Mouse (Mus musculus) left cerebral cortex, postnatal 14 days (tissue): ENCODE data around the gene Nelfe. TPM values are rescaled to one million over a fixed set of nuclear protein-coding genes. Genes with fewer than 3 reads are reported as not detected.

Source experiments
- DNase-seq, 2 experiments: peaks; one replicate each; pipeline ENCODE4 v3.0.0; 2021 to 2022; ENCODE audit warnings: low spot score in 2 of 2, mixed read lengths in 1 of 2
- intact Hi-C: fragments of 180-260 bp; cut with DNase I; formaldehyde crosslinking; loops from one replicate; pipeline ENCODE4 v1.15.1; 2025
- total RNA-seq, 2 experiments: library from RNA; stranded (reverse); gene quantifications; 2 replicates each; pipeline ENCODE4 v1.2.3; 2021

The Nelfe gene
- total RNA-seq, 2 experiments from 2014 or later, result 29.1 to 30.5 TPM

DNA sequence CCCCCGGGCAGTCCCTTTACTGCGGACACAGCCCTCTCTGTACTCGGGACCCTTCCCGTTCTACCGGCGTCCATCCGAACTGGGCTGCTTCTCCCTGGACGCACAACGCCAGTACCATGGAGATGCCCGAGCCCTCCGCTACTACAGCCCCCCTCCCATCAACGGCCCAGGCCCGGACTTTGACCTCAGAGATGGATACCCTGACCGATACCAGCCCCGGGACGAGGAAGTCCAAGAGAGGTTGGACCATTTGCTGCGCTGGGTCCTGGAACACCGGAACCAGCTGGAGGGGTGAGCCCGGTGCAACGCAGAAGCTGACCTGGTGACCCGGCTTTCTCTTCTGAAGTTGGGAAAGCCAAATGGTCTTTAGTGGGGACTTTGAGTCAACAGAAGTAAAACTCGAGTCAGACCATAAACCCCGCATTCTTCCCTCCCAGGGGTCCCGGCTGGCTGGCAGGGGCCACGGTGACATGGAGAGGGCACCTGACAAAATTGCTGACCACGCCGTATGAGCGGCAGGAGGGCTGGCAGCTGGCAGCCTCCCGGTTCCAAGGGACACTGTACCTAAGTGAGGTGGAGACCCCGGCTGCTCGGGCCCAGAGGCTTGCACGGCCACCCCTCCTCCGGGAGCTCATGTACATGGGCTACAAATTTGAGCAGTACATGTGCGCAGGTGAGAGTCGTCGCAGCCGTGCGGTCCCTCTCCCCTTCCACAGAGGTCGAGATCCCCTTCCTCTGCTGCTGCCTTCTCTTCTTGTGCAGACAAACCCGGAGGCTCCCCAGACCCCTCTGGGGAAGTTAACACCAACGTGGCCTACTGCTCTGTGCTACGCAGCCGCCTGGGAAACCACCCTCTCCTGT lies 12.5 kb upstream of the Nelfe start:
- intact Hi-C loops, result loop anchor here (2.0 to 5.0 kb wide), 2 partner anchors 13 to 185 kb away; partner anchors contain the start of genes Nelfe and Skiv2l
- peak in 1 of 2 experiments; percentile 14 for DNase-seq

DNA sequence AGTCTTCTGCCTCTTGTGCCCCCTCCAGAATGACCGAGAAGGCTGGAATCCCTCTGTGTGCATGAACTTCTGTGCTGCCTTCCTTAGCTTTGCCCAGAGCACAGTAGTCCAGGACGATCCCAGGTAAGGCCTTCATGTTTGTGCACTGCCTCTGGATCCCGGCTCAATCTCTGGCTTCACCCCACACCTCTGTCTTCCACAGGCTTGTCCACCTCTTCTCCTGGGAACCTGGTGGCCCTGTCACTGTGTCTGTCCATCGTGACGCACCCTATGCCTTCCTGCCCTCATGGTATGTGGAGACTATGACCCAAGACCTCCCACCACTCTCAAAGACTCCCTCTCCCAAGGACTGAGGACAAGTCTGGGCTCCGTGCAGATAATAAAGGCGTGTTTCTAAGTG lies 11.4 kb upstream of the Nelfe start:
- intact Hi-C loops, result loop anchor here (5.0 kb wide), 1 partner anchor 186 kb away; no protein-coding TSS in a partner anchor
- DNase-seq, result no peak

DNA sequence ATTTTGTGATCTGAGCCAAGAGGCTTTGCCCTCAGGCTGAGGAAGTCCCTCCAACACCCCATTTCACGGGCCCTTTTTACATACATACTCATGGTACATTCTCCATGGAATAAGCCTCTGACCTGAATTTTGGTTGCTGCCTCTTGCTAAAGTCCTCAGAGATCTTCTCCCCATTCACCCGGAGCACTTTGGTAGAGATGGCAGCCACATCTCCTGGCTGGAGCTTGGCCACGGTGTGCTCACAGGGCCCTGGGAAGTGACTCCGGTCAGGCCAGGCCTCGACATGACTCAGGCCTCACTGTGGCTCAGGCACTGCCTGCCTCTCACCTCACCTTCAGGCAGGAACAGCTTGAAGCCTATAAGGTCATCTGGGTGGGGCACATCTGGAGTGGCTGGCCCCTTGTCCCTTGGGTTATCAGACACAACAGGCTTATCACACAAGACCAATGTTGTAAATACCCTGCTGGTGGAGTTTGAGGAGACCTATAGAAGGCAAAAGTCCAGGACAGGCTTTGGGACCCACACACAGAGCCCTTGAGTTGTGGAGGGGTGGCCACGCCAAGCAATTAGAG lies 9.4 kb upstream of the Nelfe start:
- no peak for DNase-seq
- intact Hi-C loops, result no loop called here

DNA sequence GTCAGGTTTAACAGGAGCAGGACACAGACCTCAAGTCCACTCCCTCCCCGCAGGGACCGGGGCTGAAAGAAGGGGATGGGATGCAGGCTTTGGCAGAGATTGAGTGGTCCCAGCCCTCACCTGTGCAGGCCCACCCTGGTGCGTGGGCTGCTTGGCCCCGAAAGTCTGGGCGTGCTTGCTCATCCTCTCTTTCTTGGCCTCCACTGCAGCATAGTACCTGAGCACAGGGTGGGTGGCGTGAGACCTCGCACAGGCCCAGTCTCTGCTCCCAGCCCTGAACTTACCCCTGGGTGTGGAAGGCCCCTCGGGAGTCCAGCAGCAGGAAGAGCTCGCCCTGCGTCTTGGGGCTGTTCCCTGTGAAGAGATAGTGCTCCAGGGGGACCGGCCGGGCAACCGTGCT lies 5.3 kb upstream of the Nelfe start:
- DNase-seq, result no peak
- intact Hi-C loops, result no loop called here

DNA sequence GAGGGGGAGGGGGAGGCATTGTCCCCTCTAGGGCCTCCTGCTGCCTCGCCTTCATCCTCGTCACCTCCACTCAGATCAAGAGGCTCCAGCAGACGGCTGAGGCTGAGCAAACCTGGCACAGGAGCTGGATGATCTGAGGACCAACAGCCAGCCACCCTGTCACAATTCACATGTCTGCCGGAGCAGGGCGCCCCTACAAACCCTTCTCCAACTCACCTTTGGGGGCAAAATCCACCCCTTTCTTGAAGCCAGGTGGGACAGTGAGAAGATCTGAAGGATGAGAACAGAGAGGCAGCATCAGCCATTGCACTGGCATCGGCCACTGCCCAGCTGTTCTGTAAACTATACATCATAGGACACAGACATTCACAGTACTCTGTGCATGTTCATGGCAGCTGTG lies 3.0 kb upstream of the Nelfe start:
- intact Hi-C loops, result no loop called here
- DNase-seq, result no peak

DNA sequence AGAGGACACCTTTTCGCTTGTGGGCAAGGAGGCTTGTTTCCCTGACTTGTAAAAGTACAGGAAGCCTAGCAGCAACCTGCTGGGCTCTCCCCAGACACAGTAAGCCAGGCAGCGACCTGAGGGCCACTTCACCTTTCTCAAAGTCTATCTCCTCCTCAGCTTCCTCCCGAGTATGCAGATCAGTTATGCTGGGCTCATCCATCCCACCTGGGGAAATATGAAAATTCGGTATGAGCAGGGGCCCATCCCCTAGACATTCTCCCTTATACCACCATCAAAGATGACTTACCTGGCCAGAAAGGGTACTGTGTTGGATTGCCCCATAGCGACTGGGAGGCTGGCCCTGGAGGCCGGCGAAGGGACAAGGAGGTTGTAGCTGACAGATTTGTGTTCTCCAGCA lies 2.6 kb upstream of the Nelfe start:
- intact Hi-C loops, result no loop called here
- no peak for DNase-seq

DNA sequence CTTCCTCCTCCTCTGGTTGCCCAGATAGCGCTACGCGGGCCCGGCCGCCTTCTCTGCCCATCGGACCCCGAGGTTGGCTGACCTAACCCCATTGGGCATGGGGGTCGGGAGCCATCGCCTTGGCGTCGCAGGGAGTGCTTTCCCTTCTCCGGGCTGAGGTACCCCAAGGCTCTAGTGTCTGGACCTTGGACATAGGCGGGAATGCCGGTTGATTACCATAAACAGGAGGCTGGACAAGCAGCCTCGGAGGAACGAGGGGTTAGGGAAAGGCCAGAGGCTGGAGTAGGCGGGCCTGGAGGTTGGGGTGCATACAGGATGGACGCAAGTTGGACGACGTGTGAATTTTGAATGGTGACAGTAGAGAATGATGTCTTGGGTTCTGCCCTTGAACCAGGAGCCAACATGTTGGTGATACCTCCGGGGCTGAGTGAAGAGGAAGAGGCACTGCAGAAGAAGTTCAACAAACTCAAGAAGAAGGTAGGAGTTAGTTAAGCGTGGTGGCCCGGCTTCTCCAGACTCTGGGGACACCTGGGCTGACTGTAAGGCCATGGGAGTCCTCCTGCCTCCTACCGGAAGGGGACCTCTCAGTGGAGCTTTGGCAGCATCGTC lies 430 bp downstream of the Nelfe start:
- intact Hi-C loops, result loop anchor here (2.0 to 5.0 kb wide), 3 partner anchors 14 to 132 kb away; partner anchors contain the start of genes Dxo, Lsm2 and Stk19

DNA sequence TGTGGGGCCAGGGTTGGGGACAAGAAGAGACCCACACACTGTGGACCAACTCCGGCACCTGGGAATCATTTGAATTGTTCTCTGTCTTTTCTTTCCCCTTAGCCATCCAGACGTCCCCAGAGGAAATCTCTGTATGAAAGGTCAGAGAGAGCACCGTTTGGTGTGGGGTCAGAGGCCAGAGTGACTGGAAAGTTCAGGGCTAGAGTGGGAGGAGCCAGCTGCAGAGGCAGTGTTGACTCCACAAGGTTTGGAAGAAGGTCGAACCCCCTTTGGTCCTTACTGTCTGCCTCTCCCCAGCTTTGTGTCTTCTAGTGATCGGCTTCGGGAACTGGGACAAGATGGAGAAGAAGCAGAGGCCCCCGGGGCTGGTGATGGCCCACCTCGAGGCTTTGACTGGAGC lies 3.3 kb downstream of the Nelfe start:
- intact Hi-C loops, result loop anchor here (5.0 kb wide), 2 partner anchors 94 to 129 kb away; partner anchors contain the start of gene Lsm2
- no peak for DNase-seq

More for the DNA sequence above, 430 bp downstream of the Nelfe start:
- DNase-seq, result no peak

DNA sequence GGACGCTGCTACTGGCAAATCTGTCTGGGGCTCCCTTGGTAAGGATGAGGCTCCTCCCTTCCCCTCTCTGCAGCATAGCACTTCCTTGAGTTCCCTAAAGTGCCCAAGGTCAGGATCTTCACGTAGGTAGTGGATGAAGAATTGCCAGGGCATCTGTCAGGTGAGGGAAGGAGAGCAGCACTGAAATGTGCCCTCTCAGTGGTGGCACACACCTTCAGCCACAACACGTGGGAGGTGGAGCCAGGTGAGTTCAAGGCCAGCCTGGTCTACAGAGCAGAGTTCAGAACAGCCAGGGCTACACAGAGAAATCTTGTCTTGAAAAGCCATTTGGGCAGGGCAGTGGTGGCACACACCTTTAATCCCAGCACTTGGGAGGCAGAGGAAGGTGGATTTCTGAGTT lies 4.6 kb downstream of the Nelfe start:
- intact Hi-C loops, result loop anchor here (5.0 kb wide), 4 partner anchors 43 to 128 kb away; partner anchors contain the start of genes C2, Ehmt2, Lsm2 and Slc44a4
- no peak for DNase-seq

DNA sequence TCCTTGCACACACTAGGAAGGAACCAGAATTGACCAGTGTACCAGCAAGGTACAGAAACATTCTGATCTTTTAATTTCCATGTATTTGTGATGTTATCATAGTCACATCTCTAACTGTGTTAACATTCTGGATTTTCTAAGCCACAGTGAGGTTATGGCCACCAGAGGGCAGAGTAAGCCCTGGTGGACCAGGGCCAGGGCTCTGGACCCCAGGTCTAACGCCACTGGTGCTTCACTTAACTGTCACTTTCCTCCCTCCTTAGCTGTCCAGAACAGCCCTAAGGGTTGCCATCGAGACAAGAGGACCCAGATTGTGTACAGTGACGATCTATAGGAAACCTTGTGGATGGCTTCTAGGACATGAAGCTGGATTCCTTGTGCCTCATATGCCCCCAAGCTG lies 5.6 kb downstream of the Nelfe start:
- peak; percentile 26 to 35 for DNase-seq
- intact Hi-C loops, result loop anchor here (5.0 kb wide), 2 partner anchors 41 to 56 kb away; partner anchors contain the start of genes C2, Ehmt2 and Slc44a4

DNA sequence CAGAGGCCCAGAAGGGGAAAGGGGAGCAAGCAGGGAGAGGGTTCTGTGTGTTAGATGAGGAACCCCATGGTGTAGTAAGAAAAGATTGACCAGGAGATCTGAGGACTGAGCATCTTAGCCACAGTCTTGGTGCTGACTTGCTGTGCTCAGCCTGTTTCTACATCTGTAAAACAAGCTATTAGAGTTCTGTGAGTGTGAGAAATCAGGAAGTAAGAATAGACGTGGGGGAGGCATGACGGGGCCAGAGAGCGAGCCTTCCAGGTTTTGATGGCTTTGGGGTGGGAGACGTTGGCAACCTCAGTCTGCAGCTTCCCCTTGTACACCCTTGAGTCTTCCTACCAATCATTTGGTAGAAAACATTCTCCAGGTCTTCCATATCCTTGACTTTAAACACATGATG lies 8.5 kb downstream of the Nelfe start:
- DNase-seq, result no peak
- intact Hi-C loops, result loop anchor here (5.0 kb wide), 2 partner anchors 39 to 54 kb away; partner anchors contain the start of genes C2, Ehmt2 and Slc44a4

DNA sequence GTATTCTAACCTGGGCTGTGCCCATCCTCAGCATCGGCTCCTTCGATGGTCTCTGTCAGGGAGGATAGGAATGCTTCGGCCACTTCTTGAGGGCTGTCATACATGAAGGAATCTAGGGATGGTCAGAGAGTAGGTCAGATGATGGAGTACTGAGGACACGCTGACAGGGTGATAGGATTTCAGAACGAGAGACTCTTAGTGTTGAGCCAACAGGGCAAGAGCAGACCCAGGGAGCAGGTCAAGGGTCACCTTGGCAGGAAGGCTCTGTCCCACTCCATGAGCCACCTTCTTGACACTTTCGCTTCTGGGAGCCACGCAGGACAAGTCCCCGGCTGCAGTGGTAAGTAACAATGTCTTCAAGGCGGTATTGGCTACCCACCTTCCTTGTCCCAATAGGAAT lies 10.3 kb downstream of the Nelfe start:
- no peak for DNase-seq
- intact Hi-C loops, result no loop called here

DNA sequence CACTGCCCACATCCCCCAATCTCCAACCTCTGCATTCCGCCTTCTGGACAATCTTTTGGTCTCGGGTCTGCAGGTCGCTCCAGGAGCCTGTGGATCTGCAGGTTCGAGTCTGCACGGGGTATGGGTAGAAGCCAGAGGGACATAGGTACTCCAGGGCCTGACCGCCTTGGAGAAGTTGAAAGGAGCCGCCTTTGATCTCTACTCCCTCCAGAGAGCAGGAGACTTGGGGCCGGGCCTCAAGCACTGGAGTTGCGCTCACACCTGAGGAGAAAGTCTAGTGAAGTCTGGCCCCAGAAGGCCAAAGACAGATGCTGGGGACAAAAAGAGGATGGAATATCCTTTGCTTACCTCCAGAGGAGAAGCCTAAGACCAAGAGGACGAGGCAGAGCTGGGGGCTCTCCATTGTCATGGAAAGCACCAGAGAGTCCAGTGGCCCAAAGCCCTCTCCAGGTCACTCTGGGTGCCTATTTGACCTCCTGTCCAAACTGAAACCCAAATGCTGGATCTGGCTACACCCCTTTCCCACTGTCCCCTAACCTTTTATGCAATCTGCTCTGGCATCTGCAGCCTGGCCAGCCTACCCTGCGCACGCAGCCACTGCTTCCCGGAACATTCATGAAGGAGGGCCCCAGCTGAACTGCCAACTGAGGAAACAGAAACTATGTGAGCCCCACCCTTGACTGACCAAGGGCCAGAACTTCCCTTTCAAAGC lies 11.7 kb downstream of the Nelfe start:
- intact Hi-C loops, result no loop called here
- no peak for DNase-seq

DNA sequence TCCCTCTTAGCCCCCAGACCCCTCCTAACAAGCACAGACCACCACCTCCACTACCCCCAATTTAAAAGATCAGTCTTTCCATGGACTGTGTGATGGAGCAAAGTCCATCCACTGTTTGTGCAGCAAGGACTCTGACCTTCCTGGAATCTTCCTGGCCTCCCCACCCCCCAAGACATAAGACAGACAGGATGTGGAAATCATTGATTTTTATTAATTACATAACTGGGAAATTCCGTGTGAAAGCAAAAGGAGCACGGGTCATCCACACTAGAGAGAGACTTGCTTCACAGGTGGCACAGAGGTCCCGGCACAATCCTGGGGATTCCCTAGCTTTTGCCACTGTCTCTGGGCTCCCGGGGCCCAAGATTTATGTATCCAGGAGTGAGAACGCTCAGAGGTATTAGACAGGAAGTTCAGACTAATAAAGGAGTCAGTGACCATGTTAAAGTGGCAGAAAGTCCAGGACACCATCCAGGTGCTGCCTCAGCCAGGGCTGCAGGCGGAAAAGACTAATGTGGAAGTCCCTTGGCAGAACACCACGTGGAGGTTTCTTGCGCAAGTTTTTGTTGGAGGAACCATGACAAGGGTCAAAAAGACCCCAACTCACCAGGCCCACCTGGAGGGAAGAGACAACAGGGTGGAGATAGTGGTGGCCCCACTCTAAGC lies 12.4 kb downstream of the Nelfe start, which contains the start of gene Cfb:
TSS of gene Cfb (minus strand) at position 103 of the 666 bp plus-strand sequence.
- DNase-seq, result no peak
- intact Hi-C loops, result no loop called here

DNA sequence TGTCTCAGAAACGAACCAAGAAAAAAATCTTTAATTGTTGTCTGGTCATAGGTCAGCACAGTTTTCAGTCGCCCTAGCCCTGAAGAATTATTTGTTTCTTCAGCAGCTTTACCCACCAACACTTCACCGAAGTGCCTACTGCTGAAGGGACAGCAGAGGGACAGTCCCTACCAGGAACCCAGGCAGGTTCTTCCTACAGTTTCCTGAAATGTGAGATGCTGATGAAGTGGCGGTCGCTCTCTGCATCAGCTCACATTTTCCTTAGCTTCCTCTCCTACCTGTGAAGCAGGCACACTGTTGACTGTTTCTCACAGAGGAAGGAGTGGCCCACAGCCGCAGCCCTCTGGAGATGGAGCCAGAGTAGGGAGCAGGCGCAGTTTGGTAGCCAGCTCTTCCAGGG lies 15.8 kb downstream of the Nelfe start:
- intact Hi-C loops, result no loop called here
- no peak for DNase-seq

DNA sequence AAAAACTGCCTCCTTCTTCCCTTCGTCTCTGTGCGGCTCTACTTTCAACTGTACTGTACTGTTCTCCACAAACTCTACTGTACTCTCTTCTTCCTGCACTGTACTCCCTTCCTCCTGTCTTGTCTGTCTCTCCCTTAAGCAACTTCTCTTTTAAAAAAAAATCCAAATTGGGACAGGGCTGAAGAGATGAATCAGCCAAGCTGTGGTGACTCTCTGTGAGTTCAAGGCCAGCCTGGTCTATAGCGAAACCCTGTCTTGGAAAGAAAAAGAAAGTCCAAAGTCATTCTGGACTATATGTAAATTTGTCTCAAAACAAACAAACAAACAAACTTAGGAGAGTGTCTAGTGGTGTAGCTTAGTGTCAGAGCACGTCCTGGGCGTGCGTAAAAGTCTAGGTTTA lies 24.1 kb downstream of the Nelfe start:
- no peak for DNase-seq
- intact Hi-C loops, result no loop called here

DNA sequence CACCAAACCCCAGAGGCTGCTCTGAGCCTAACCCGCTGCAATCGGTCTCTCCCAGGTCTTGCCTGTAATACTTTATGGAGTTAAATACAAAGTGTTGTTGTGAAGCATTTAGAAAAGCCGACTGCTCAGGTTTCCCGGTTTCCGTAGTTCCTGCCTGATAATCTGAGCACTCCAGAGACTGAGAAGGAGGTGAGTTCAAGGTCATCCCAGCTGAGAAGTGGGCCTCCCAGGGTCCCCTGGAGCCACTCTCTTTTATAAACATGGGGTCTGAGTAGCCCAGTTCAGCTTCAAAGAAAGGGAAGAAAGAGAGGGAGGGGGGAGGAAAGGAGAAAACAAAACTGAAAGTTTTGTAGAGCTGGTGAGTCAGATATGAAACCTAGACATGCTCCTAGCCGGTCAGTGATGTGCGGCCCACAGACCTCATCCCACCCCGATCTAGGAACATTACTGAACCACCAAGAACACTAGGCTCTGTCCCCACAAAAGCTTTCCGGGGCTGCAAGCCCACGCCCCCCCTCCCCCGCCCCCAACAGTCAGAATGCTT lies 29.2 kb downstream of the Nelfe start, which contains the start of gene Zbtb12:
TSS of gene Zbtb12 (plus strand) at position 148 of the 544 bp plus-strand sequence.
- intact Hi-C loops, result no loop called here

DNA sequence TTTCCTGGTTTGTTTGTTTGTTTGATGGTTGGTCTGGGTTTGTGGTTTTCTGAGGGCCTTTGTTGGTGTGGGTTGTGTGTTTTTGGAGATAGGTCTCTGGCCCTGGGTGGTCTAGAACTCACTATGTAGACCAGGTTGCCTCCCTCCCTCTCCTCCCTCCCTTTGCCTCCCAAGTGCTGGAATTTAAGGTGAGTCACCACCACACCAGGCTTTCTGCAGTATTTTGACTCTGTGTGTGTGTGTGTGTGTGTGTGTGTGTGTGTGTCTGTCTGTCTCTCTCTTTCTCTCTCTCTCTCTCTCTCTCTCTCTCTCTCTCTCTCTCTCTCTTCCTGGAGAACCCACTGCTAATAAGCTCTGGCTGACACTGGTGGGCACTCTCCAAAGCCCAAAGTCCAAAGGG lies 31.0 kb downstream of the Nelfe start:
- no peak for DNase-seq
- intact Hi-C loops, result no loop called here

More for the DNA sequence above, 29.2 kb downstream of the Nelfe start, which contains the start of gene Zbtb12:
- no peak for DNase-seq
